8 mouse cellular contexts compared by ENCODE assay signal in genomic region chr17:80683821-80684576, GRCm38 (mm10). TPM values are rescaled to one million over a fixed set of nuclear protein-coding genes. Genes with fewer than 3 reads are reported as not detected.
DNase-seq lines count a peak whose midpoint lies in the region; ATAC-seq lines count a peak whose summit lies in the region.

No protein-coding gene starts in this region.

- peak; percentile 44 for DNase-seq in cerebellum, adult 8-10 months
- DNase-seq in CD4-positive helper T cell, adult 2 months (ENCODE audit: low read depth, low spot score) = peak; percentile 10
- peak; percentile 22 for DNase-seq in embryo, embryonic 9.5 days (ENCODE audit: extremely low spot score)
- peak; percentile 49 for DNase-seq in kidney, adult 18-20 months
- DNase-seq in lung, postnatal 36 days = peak; percentile 74
- no peak for DNase-seq in layer of hippocampus, adult 9-11 months
- DNase-seq in layer of hippocampus, postnatal 36 days = no peak

- no peak for ATAC-seq in cerebellum, adult (ENCODE audit: insufficient number of reproducible peaks, low FRiP score, low TSS enrichment)

RNA-seq across cellular contexts. Expression of gene Map4k3, which starts 44.3 kb away (rescaled TPM):
- 10 to 100 TPM; 89.8 to 92.7 TPM for total RNA-seq in layer of hippocampus, postnatal 36 days (2021)

Comparison
In these comparisons a context has a peak if more than half of its experiments do, and no peak if none do; other contexts are left out.
1. DNase-seq: peak in cerebellum, adult 8-10 months (single experiment), CD4-positive helper T cell, adult 2 months (single experiment), embryo, embryonic 9.5 days (single experiment), kidney, adult 18-20 months (single experiment) and lung, postnatal 36 days (single experiment); none in layer of hippocampus, adult 9-11 months (single experiment) and layer of hippocampus, postnatal 36 days (0 of 2).